Mouse (Mus musculus) forebrain, embryonic 10.5 days (tissue): Measurements from ENCODE around the gene Nova2. TPM values are rescaled to one million over a fixed set of nuclear protein-coding genes. Genes with fewer than 3 reads are reported as not detected.
A peak's percentile ranks its signal among the peaks of the same experiment; 100 is the strongest.

Experiments used
- DNase-seq: peaks from one replicate; pipeline ENCODE4 v3.0.0-alpha.2; 2017; ENCODE audit warnings: low spot score; ENCODE audit errors: extremely low spot score
- H3K27ac ChIP-seq: fragments of 300-500 bp; sonication (generic); 2 replicates; pipeline ENCODE4 v1.5.1; 2016; ENCODE audit warnings: mild to moderate bottlenecking
- H3K27me3 ChIP-seq: fragments of 300-500 bp; sonication (generic); 2 replicates; pipeline ENCODE4 v1.6.1; 2016; ENCODE audit warnings: mild to moderate bottlenecking; ENCODE audit not compliant: poor library complexity, severe bottlenecking
- H3K36me3 ChIP-seq: fragments of 300-500 bp; sonication (generic); replicated peaks from 2 replicates; pipeline ENCODE4 v1.6.1; 2016; ENCODE audit warnings: mild to moderate bottlenecking, moderate library complexity
- H3K4me1 ChIP-seq: fragments of 300-500 bp; sonication (generic); 2 replicates; pipeline ENCODE4 v1.6.1; 2016
- H3K4me3 ChIP-seq: fragments of 300-500 bp; sonication (generic); 2 replicates; pipeline ENCODE4 v1.5.1; 2016; ENCODE audit warnings: mild to moderate bottlenecking, moderate library complexity
- H3K9me3 ChIP-seq: fragments of 300-500 bp; sonication (generic); 2 replicates; pipeline ENCODE4 v1.6.1; 2016; ENCODE audit warnings: mild to moderate bottlenecking, moderate library complexity
- WGBS: fragments of 180-500 bp; shearing (Covaris S2); methylation state at CpG from one replicate; pipeline ENCODE4 v1.1.7; 2016; 5-methylcytosine and 5-hydroxymethylcytosine counted together
- polyA plus RNA-seq: library from polyadenylated mRNA; unstranded; fragments of >200 nt; fragmentation: Nextera tagmentation; extraction: Ambion mirVana; gene quantifications from 2 replicates; pipeline ENCODE4 v1.2.1, GENCODE M21; 2016

Nova2 gene
- polyA plus RNA-seq, 1 experiment from 2014 or later = 2.9 TPM

GRCm38 (mm10) chr7:18962795-18963194 lies 37.1 kb downstream of the Nova2 start:
- WGBS = under 1% methylated on average over 20 of the region's 20 CpGs

GRCm38 (mm10) chr7:18963294-18963843 lies 37.7 kb downstream of the Nova2 start:
- no peaks in the 10 kb centered on the region for H3K36me3 ChIP-seq
- peaks cover 79% of the 10 kb centered on the region for H3K27me3 ChIP-seq
- WGBS = under 1% methylated on average over 19 of the region's 19 CpGs
- no peak overlapping the region for H3K27ac ChIP-seq
- no peak for DNase-seq
- no peaks in the 10 kb centered on the region for H3K9me3 ChIP-seq
- peak overlapping the region; percentile 55 for H3K4me3 ChIP-seq
- H3K4me1 ChIP-seq = peaks cover 53% of the 10 kb centered on the region

More at GRCm38 (mm10) chr7:18962795-18963194, 37.1 kb downstream of the Nova2 start:
- no peaks in the 10 kb centered on the region for H3K9me3 ChIP-seq
- peak; percentile 38 for DNase-seq
- H3K4me3 ChIP-seq = peak overlapping the region; percentile 55
- peaks cover 59% of the 10 kb centered on the region for H3K4me1 ChIP-seq
- H3K27me3 ChIP-seq = peaks cover 85% of the 10 kb centered on the region
- no peak overlapping the region for H3K27ac ChIP-seq
- no peaks in the 10 kb centered on the region for H3K36me3 ChIP-seq

- Histone ChIP-seq H3K4me1 (peaks cover 43% of the 10 kb centered on the region), H3K4me3 (no peak overlapping the region), H3K36me3 (no peaks in the 10 kb centered on the region), H3K27ac (no peak overlapping the region), H3K9me3 (no peaks in the 10 kb centered on the region), H3K27me3 (peaks cover 60% of the 10 kb centered on the region)
- WGBS = 79% methylated on average over 5 of the region's 5 CpGs
- DNase-seq = no peak
Measured at GRCm38 (mm10) chr7:18965312-18965711, 39.6 kb downstream of the Nova2 start.

GRCm38 (mm10) chr7:18967603-18968002 lies 41.9 kb downstream of the Nova2 start:
- no peak overlapping the region for H3K27ac ChIP-seq
- peaks cover 5% of the 10 kb centered on the region; the same call in 1 of the 2 replicates for H3K9me3 ChIP-seq
- H3K4me3 ChIP-seq = no peak overlapping the region
- WGBS = 11% methylated on average over 8 of the region's 8 CpGs
- H3K27me3 ChIP-seq = peaks cover 37% of the 10 kb centered on the region
- no peak for DNase-seq
- H3K4me1 ChIP-seq = peaks cover 22% of the 10 kb centered on the region
- no peaks in the 10 kb centered on the region for H3K36me3 ChIP-seq

GRCm38 (mm10) chr7:18970956-18971355 lies 45.3 kb downstream of the Nova2 start:
- Histone ChIP-seq H3K36me3 (no peaks in the 10 kb centered on the region), H3K27me3 (peaks cover 3% of the 10 kb centered on the region; the same call in 1 of the 2 replicates)
- WGBS = 85% methylated on average over 3 of the region's 3 CpGs

GRCm38 (mm10) chr7:18978381-18978780 lies 52.7 kb downstream of the Nova2 start:
- Histone ChIP-seq H3K36me3 (no peaks in the 10 kb centered on the region), H3K27me3 (no peaks in the 10 kb centered on the region), H3K27ac (no peak overlapping the region), H3K9me3 (no peaks in the 10 kb centered on the region), H3K4me3 (no peak overlapping the region), H3K4me1 (no peaks in the 10 kb centered on the region)
- 90% methylated on average over 9 of the region's 9 CpGs for WGBS
- DNase-seq = no peak

More at GRCm38 (mm10) chr7:18970956-18971355, 45.3 kb downstream of the Nova2 start:
- no peak overlapping the region for H3K27ac ChIP-seq
- H3K9me3 ChIP-seq = peaks cover 5% of the 10 kb centered on the region; the same call in 1 of the 2 replicates
- H3K4me1 ChIP-seq = no peaks in the 10 kb centered on the region
- no peak overlapping the region for H3K4me3 ChIP-seq
- DNase-seq = no peak

- no peak for DNase-seq
- H3K9me3 ChIP-seq = no peaks in the 10 kb centered on the region
- H3K36me3 ChIP-seq = no peaks in the 10 kb centered on the region
- H3K4me3 ChIP-seq = no peak overlapping the region
- H3K27ac ChIP-seq = no peak overlapping the region
- peaks cover 22% of the 10 kb centered on the region for H3K27me3 ChIP-seq
- WGBS = 75% methylated on average over 2 of the region's 2 CpGs
- H3K4me1 ChIP-seq = peaks cover 16% of the 10 kb centered on the region
Measured at GRCm38 (mm10) chr7:18986503-18986902, 60.8 kb downstream of the Nova2 start.

GRCm38 (mm10) chr7:18987100-18987499 lies 61.4 kb downstream of the Nova2 start, which contains the start of gene Nanos2:
TSS of gene Nanos2 (plus strand) at chr7:18987400.
- Histone ChIP-seq H3K27me3 (peaks cover 28% of the 10 kb centered on the region), H3K4me1 (peaks cover 22% of the 10 kb centered on the region), H3K27ac (no peak within 1 kb of the TSS), H3K36me3 (no peaks in the 10 kb centered on the region), H3K9me3 (no peaks in the 10 kb centered on the region), H3K4me3 (no peak within 1 kb of the TSS)
- DNase-seq = no peak
- 75% methylated on average over 2 of the region's 2 CpGs for WGBS

GRCm38 (mm10) chr7:18987747-18988146 lies 62.1 kb downstream of the Nova2 start:
- peaks cover 34% of the 10 kb centered on the region for H3K27me3 ChIP-seq
- H3K9me3 ChIP-seq = no peaks in the 10 kb centered on the region
- DNase-seq = no peak
- H3K36me3 ChIP-seq = no peaks in the 10 kb centered on the region
- H3K4me3 ChIP-seq = no peak overlapping the region
- WGBS = 76% methylated on average over 13 of the region's 13 CpGs
- H3K27ac ChIP-seq = no peak overlapping the region
- H3K4me1 ChIP-seq = peaks cover 29% of the 10 kb centered on the region

- H3K36me3 ChIP-seq = no peaks in the 10 kb centered on the region
- peaks cover 35% of the 10 kb centered on the region for H3K4me1 ChIP-seq
- 75% methylated on average over 6 of the region's 6 CpGs for WGBS
- no peaks in the 10 kb centered on the region for H3K9me3 ChIP-seq
- DNase-seq = no peak
- H3K27me3 ChIP-seq = peaks cover 45% of the 10 kb centered on the region
- H3K27ac ChIP-seq = no peak overlapping the region
- H3K4me3 ChIP-seq = no peak overlapping the region
Measured at GRCm38 (mm10) chr7:18988780-18989179, 63.1 kb downstream of the Nova2 start.

GRCm38 (mm10) chr7:18989995-18990394 lies 64.3 kb downstream of the Nova2 start:
- Histone ChIP-seq H3K27ac (peak overlapping the region; percentile 82), H3K4me1 (peaks cover 35% of the 10 kb centered on the region), H3K27me3 (peaks cover 49% of the 10 kb centered on the region), H3K4me3 (peak overlapping the region; percentile 55), H3K36me3 (no peaks in the 10 kb centered on the region), H3K9me3 (no peaks in the 10 kb centered on the region)
- peak; percentile 31 for DNase-seq
- WGBS = 6% methylated on average over 5 of the region's 5 CpGs

GRCm38 (mm10) chr7:18990601-18991295 lies 65.1 kb downstream of the Nova2 start, which contains the start of gene Mypop:
TSS of gene Mypop (plus strand) at chr7:18991245.
- no peaks in the 10 kb centered on the region for H3K36me3 ChIP-seq
- H3K4me3 ChIP-seq = peak within 1 kb of the TSS; percentile 55
- H3K9me3 ChIP-seq = no peaks in the 10 kb centered on the region
- H3K27ac ChIP-seq = peak within 1 kb of the TSS; percentile 82
- H3K27me3 ChIP-seq = peaks cover 49% of the 10 kb centered on the region
- under 1% methylated on average over 36 of the region's 37 CpGs for WGBS
- H3K4me1 ChIP-seq = peaks cover 35% of the 10 kb centered on the region
- peak; percentile 100 for DNase-seq

- H3K27me3 ChIP-seq = peaks cover 49% of the 10 kb centered on the region
- WGBS = under 1% methylated on average over 59 of the region's 59 CpGs
- H3K27ac ChIP-seq = peak overlapping the region; percentile 82
Measured at GRCm38 (mm10) chr7:18991660-18992293, 66.1 kb downstream of the Nova2 start.

More at GRCm38 (mm10) chr7:18991660-18992293, 66.1 kb downstream of the Nova2 start:
- no peaks in the 10 kb centered on the region for H3K9me3 ChIP-seq
- peaks cover 10% of the 10 kb centered on the region for H3K36me3 ChIP-seq
- peak overlapping the region; percentile 55 for H3K4me3 ChIP-seq
- peaks cover 35% of the 10 kb centered on the region for H3K4me1 ChIP-seq
- DNase-seq = no peak
